Mouse (Mus musculus) megakaryocyte-erythroid progenitor cell, adult 5-6 weeks (primary cell): ENCODE data around the gene Rps2. TPM values are rescaled to one million over a fixed set of nuclear protein-coding genes. Genes with fewer than 3 reads are reported as not detected.

Experiments
- ATAC-seq: replicated peaks from 2 replicates; pipeline ENCODE4 v1.8.0; 2016; ENCODE audit warnings: mild to moderate bottlenecking, inconsistent platforms; ENCODE audit not compliant: severe bottlenecking, poor library complexity, low FRiP score, low TSS enrichment
- total RNA-seq, 2 experiments: library from RNA; stranded (forward) in 1 of 2; stranded (reverse) in 1 of 2; fragments of 200-1000, 215-1000 nt in 1 of 2; fragments of >200 nt in 1 of 2; fragmentation: Nextera tagmentation in 1 of 2; gene quantifications; 2 replicates each; pipeline ENCODE4 v1.2.3; 2014 to 2017

Gene Rps2
- total RNA-seq, 2 experiments from 2014 or later: 2,144 to 6,563 TPM

DNA sequence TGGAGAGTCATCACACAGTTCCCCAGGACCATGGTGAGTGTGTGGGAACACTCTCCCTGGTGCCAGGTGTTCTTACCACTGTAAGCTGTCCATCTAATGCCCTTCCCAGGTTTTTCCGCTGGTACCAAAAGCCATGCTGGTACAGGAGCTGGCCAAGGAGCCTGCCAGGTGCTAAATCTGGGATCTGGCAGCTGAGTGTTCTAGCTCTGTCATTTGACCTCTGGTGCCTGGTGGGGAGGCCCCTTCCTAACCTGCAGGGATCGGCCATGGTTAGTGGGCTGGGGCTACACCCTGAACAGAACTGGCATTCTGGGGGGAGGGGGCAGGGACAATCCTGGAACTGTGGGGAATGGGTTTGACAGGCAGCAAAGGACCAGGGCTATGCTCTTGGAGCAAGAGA lies 9.7 kb downstream of the Rps2 start, which contains the start of gene Rpl3l:
Gene Rpl3l (plus strand): TSS at position 203 of the 400 bp plus-strand sequence.
- no peak for ATAC-seq

DNA sequence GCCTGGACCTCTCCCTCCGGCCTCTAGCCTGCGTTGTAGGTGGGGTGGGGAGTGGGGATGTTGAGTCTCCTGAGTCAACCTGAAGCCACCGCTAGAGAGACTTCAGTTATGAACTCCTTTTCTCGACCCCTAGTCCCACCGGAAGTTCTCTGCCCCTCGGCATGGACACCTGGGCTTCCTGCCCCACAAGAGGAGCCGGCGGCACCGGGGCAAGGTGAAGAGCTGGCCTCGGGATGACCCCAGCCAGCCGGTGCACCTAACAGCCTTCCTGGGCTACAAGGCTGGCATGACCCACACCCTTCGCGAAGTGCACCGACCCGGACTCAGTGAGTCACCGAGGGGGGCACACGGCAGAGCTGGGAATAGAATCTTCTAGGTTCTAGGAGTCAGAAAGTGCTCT lies 10.3 kb downstream of the Rps2 start:
- no peak for ATAC-seq

DNA sequence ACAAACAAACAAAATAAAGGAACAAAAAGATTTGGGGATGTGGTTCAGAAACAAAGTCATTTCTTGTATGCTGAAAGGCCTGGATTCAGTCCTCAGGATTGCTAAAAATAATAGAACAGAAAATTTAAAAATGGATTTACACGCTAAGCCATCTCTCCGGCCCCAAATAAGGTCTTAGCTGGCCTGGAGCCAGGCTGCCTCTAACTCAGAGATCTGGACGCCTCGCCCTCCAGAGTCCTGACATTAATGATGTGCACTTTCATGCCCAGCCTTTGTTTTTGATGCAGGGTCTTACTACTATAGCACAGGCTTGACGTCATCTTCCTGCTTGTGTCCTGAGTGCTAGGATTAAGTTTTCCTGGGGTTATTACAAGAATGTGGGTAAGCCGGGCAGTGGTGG lies 11.2 kb downstream of the Rps2 start:
- ATAC-seq: no peak

DNA sequence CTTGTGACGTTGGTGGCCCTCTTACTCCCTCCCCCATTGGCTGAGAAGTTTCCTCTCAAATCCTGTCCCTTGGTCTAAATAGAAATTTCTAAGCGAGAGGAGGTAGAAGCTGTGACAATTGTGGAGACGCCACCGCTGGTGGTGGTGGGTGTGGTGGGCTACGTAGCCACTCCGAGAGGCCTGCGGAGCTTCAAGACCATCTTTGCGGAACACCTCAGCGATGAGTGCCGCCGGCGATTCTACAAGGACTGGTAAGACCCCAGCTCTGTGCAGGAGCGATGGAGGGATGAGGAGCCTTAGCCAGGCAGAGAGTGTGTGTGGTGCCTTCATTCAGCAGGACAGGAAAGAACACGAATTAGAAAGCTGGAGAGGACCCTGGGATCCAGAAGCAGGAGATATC lies 12.9 kb downstream of the Rps2 start:
- ATAC-seq: no peak

DNA sequence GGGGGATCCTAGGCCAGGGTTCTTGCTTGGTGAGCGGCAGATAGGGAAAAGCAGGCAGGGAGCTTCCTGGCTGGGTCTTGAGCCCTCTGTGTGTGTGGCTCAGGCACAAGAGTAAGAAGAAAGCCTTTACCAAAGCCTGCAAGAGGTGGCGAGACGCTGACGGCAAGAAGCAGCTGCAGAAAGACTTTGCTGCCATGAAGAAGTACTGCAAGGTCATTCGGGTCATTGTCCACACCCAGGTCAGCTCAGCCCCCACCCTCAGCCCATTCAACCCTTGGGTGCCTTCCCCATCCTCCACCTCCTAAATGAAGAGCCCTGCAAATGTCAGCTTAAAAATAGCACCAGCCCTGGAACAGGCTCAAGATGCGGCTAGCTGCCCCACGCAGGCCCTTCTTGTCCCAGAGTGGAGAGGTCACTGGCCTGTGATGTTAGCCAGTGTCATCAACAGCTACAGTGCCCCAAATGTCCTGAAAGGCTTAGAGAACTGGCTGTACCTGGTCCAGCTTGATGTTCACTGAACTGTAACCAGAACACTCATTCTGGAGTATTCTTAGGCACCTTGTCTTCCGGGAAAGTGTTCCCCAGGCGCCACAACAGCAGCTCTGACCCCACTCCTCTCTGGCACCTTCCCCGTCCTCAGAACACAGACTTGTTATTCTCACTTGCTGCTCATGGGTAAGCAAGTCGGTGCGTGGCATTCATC lies 14.5 kb downstream of the Rps2 start:
- ATAC-seq: no peak

DNA sequence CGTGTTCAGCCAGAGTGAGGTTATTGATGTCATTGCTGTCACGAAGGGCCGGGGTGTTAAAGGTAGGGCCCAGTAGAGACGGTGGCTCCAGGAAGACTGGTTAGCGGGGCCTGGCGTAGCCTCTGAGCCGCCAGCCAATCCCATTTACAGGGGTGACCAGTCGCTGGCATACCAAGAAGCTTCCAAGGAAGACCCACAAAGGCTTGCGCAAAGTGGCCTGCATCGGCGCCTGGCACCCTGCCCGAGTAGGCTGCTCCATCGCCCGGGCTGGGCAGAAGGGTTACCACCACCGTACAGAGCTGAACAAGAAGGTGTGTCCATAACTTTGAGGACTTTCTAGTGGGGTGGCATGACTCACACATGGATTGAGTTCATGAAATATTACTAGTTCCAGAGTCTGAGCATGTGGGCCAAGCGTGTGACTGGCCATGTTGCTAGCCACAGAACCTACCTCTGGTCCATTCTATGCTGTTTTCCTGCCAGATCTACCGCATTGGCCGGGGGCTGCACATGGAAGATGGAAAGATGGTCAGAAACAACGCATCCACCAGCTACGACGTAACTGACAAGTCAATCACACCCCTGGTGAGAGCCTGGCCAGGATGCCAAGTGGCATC lies 15.6 kb downstream of the Rps2 start:
- ATAC-seq: no peak

DNA sequence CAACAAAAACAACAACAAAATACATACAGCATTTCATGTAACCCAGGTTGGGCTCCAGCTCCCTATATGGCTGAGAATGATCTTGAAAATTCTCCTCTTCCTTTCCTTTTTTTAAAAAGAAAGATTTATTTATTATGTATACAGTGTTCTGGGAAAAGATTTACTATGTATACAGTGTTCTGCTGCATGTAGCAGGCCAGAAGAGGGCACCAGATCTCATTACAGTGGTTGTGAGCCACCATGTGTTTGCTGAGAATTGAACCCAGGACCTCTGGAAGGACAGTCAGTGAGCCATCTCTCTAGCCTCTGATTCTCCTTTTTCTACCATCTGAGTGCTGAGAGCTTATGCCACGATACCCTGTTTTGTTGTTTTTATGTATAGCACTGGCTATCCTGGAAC lies 16.6 kb downstream of the Rps2 start:
- ATAC-seq: no peak

DNA sequence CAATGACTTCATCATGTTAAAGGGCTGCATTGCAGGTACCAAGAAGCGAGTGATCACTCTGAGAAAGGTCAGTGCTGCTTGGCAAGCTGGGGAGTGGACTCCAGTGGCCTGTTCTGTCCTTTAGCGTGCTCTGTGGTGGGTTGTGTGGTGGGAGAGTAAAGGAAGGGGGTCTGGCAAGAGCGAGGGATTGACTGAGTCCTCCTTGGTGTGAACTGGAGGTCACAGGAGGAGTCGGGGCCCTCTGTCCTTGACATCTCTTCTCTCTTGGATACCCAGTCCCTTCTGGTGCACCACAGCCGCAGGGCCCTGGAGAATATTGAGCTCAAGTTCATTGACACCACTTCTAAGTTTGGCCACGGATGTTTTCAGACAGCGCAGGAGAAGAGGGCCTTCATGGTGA lies 17.5 kb downstream of the Rps2 start:
- ATAC-seq: no peak

DNA sequence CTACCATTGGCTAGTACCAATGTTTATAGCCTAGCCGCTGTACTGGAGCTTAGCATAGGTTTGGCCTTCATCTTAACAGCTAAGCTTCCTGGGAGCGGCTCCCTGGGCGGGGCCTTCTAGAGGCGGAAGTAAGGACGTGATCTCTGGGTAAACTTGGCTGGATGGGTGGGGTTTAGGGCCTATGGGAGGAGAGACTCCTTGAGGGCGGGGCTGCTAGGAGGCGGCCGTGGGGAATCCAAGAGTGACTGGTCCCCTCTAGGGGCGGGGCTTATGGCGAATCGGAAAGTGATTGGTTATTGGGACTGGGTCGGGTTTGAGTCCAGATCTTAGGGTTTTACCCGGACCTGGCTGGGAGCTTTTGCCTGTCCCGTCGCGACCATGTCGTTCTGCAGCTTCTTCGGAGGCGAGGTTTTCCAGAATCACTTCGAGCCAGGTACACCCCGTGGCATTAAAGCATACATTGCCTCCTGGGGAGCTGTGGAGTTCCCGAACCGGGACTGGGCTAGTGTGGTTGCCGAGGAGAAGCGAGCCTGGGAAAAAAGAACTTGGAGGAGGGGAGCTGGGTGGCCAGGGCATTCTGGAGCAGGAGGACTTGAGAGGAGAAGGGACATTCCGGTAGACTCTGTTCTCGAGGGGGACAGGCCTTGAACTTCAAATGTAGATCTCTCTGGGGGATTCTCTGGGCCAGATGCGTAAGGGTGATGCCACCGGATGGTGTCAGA lies 18.6 kb downstream of the Rps2 start, which contains the start of gene Msrb1:
Gene Msrb1 (plus strand): TSS at position 313 of the 722 bp plus-strand sequence.
- peak; percentile 94 for ATAC-seq

DNA sequence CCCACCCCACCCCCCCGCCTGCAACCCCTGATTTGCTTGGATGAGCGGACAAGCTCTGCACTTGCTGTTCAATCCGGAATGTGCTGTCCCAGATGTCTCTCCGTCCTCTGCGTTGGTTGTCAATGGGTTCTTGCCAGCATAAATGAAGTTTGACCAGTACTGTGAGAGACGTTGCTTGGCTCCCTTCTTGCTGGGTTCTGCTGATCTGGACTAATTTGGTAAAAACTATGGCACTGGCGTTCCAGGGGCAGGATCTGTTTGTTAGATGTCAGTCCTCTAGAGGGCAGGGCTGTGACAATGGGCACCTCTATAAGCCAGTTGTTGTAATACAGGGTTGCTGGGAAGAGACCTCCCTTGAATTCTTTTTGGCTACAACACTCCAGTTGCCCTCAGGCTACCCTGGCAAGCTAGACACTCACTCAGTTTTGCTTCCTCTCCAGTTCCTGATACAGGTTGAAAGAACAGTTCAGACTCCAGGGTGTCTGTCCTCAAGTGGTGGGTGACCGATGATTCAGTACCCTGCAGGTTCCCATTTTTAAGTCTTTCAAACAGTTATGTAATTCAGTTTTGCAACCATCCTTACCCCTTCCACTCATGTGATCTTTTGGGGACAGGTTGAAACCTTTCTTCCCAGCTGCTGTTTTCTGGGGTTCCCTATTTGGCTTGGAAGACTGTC lies 19.4 kb downstream of the Rps2 start:
- ATAC-seq: peak; percentile 22; the same call in 1 of the 2 replicates

DNA sequence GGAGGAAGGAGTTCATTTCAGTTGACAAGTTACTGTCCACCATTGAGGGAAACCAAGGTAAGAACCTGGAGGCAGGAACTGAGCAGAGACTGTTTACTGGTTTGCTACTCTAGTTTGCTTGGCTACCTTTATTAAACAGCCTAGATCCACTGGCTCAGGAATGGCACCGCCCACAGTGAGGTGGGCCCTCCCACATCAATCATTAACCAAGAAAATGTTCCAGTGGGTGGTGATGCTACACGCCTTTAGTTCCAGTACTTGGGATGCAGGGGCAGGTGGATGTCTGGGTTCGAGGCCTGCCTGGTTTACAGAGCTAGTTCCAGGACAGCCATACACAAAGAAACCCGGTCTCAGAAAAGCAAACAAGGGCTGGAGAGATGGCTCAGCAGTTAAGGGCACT lies 20.3 kb downstream of the Rps2 start:
- ATAC-seq: no peak

DNA sequence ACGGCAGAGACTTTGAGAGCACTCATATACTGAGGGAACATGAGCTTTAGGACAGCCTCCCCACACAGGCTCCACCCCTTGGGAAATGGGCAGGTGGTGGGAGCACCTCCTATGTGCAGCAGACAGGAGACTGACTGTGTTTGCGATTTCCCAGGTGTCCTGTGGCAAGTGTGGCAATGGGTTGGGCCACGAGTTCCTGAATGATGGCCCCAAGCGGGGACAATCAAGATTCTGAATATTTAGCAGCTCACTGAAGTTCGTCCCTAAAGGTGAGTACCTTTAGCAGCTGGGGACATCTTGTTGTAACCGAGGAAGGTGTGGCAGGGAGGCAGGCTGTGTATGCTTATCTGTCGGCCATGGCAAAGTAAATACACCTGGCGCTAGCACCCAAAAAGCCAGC lies 22.0 kb downstream of the Rps2 start:
- ATAC-seq: no peak

DNA sequence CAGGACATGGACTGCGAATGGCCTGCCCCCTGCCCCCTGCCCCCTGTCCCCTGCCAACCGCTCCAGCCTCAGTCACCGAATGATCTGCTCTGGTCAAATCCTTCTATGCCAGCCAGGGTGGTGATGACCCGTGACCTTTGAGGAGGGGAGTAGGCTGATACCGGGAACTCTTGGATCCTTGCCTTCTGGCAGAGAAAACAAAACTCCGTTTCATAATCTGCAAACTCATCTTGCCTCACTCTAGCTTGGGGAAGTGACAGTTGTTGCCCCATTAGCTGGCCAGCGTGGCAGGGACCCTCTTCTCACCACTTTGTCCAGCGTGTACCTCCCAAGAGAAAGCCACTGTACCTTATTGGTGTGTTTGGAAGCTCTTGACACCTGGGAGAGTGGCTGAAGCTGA lies 24.4 kb downstream of the Rps2 start:
- no peak for ATAC-seq

DNA sequence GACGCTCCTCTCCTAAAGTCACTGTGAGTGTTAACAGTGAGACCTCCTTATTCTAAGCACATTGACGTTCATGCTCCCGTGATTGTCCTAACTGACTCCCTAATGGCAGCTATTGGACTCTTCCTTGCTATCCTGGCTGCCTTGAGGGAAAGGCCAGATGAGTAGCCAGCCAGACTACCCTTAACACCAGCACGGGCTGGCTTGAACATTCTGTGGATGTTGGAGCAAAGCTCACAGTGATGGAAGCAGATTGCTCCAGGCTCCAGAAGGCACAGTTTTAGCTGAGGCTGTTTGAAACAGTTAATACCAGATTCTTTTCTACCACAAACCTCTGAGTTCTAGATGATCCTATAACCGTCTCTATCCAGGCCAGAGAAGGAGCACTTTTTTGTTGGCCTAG lies 26.0 kb downstream of the Rps2 start:
- no peak for ATAC-seq

DNA sequence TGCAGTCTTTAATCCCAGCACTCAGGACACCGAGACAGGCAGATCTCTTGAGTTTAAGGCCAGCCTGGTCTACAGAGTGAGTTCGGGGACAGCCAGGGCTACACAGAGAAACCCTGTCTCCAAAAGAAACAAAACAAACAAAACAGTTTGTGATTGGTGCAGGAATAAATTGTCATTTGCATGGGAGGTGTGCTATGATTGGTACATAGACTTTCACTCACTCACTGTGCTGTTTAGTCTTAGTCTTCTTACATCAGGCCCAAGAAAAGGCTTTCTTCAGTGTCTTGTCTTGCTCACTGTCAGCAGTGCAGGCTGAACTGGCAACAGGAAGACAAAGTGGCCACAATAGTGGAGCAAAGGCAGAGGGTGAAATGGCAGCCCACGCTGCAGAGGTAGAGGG lies 26.5 kb downstream of the Rps2 start:
- ATAC-seq: no peak

DNA sequence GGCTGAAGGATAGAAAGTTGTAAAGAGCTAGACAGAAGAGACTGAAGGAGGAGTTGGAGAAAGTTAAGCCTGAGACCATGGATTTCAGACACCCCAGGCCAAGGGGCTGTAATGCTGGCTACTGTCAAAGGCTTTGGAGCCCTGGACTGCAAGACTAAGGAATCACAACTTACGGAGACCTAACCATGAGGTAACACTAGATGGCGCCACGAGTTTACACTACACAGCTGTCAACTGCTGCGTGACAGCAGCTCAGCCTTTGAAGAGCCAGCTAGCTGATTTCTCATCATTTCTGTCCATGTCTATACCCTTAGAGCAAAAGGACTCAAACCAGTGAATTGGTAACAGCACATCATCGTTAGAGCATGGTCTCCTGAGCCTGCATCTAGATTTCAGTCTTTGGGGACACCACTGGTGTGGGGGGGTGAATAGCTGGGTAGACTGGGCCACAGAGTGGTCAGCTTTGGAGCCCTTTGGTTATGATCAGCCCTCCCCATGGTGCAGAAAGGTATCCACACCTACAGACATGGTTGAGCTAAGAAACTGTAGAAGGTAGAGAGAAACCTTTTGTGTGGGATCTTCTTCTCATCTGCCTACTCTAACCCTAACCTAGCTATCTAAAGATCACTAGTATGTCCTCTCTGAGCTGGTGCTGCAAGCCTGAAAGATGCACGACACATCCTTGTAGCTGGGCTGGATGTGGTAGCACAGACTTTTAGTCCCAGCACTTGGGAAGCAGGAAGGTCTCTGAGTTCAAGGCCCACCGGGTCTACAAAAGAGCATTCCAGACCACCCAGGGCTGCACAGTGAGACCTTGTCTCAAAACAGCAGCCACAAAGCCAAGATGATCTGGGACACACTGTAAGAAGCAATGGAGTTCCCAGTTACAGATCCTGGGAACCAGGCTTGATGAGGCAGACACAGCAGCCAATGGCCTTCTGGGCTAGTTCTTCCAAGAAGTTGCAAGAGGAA lies 27.9 kb downstream of the Rps2 start:
- peak; percentile 90 for ATAC-seq

DNA sequence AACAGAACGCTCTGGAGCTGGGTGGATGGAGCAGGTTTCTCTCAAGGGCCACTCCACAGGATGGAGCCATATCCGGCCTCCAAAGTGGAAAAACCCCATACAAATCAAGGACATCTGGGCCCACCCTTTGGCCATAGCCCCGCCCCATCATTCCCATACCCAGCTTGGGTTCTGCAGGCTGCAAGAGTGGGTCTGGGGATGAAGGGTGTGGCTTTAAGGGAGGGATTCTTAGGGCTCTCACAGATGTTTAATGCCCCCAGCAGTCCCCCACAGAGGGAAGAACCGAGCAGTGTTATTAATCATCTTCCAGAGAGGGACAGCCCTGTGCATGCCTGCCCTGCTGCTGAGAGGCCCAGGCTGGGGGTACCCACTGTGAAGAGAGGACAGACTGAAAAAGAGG lies 29.1 kb downstream of the Rps2 start:
- ATAC-seq: no peak

DNA sequence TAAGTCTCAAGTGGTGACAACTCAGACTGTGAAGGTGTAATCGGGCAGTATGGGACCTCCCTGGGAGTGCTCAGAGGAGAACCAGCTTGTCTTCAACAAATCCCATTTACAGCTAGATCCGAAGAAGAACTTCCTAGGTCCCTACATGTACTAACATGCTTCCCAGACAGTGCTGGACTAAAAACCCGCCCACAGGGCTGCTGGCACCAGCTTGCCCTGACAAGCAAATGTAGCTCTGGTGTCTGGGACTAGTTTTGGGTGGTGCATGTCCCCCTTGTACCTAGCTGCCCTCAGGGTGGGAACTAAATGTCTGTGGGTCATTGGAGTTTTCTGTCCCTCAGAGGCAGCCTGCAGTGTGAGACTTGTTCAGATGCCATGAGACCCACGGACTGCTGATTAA lies 33.6 kb downstream of the Rps2 start:
- no peak for ATAC-seq
